Mouse (Mus musculus): ENCODE results near the gene Hfe.
"Not testable (repeated sequence)": the region's sequence is repeated elsewhere in the genome, so short reads cannot be mapped to it uniquely, and the experiment has no call there.

DNA sequence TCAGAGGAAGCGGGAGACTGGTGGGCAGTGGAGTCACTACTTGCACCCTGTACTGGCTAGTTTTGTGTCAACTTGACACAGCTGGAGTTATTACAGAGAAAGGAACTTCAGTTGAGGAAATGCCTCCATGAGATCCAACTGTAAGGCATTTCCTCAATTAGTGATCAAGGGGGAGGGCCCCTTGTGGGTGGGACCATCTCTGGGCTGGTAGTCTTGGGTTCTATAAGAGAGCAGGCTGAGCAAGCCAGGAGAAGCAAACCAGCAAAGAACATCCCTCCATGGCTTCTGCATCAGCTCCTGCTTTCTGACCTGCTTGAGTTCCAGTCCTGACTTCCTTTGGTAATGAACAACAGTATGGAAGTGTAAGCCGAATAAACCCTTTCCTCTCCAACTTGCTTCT lies 7.9 kb downstream of the Hfe start:
- TF ChIP-seq CTCF (IDR thresholded peaks at IDR 0.05; ENCODE audit: borderline replicate concordance, insufficient read depth, low read length); POLR2A (IDR thresholded peaks at IDR 0.05; ENCODE audit: low read depth, low read length): not testable (repeated sequence)
